ENCODE assay signal across 12 mouse cellular contexts in the genomic region with DNA sequence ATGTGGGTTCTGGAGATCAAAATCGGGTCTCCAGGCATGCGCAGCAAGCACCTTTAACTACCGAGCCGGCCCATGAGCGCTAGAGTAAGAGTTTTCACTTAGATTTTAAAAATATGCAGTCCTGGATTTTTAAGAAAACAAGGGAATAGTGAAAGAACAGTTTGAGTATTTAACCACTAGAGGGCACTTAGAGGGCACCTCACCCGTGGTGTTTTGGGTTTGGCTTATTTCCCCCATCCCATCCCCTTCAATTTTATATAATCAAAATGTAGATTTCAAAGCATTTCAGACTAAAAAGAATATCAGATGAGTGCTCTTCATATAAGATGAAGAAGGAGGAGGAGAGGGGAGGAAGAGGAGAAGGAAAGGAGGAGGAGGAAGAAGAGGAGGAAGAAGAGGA. TPM values are rescaled to one million over a fixed set of nuclear protein-coding genes. Genes with fewer than 3 reads are reported as not detected.
DNase-seq lines count a peak whose midpoint lies in the region; ATAC-seq and TF ChIP-seq lines count a peak whose summit lies in the region.
"Had no signal": no experiment of that assay in that cellular context is flagged by ENCODE, and none has a peak within 500 bp of the region (broad histone marks: within the 10 kb centered on the region; RNA-seq: fewer than 3 reads in every experiment).

No protein-coding gene starts in this region.

- no peak overlapping the region for H3K4me3 ChIP-seq in layer of hippocampus, adult 2 months
- H3K4me3 ChIP-seq in G1E (ENCODE audit: low read depth, low read length), result no peak overlapping the region
- H3K4me3 ChIP-seq: embryonic facial prominence, embryonic 15.5 days had no signal

- ATAC-seq in G1E (ENCODE audit: extremely low read depth, insufficient number of reproducible peaks, low FRiP score, poor library complexity, severe bottlenecking), result no peak
- ATAC-seq: inflammation-experienced regulatory T-cells, adult 6 months; midbrain, embryonic 16.5 days had no signal

- H3K4me1 ChIP-seq in G1E (ENCODE audit: insufficient read depth, low read depth, low read length), result no peaks in the 10 kb centered on the region
- H3K4me1 ChIP-seq: embryonic facial prominence, embryonic 15.5 days had no signal

- H3K36me3 ChIP-seq in G1E (replicated peaks), result no peaks in the 10 kb centered on the region
- H3K36me3 ChIP-seq: embryonic facial prominence, embryonic 15.5 days had no signal

- H3K27me3 ChIP-seq in G1E (ENCODE audit: insufficient read depth, low read length), result peaks cover 2% of the 10 kb centered on the region; the same call in 1 of the 2 replicates
- H3K27me3 ChIP-seq: embryonic facial prominence, embryonic 15.5 days had no signal

- no peak overlapping the region for H3K27ac ChIP-seq in layer of hippocampus, adult 2 months
- H3K27ac ChIP-seq: embryonic facial prominence, embryonic 15.5 days had no signal

- no peaks in the 10 kb centered on the region for H3K9me3 ChIP-seq in G1E (replicated peaks)
- H3K9me3 ChIP-seq: embryonic facial prominence, embryonic 15.5 days had no signal

- TF ChIP-seq CTCF in layer of hippocampus, adult 2 months (conservative IDR thresholded peaks at IDR 0.05), result peak; percentile 80
- no peak for TF ChIP-seq CTCF in G1E (IDR thresholded peaks at IDR 0.05; ENCODE audit: low read depth, low read length)

- DNase-seq in cerebellum, adult 9-10 months, result peak; percentile 66
- DNase-seq in cerebellum, adult 11 months, result no peak
- DNase-seq in layer of hippocampus, adult 2 months (ENCODE audit: low spot score in 2 of 2), result no peak
- no peak for DNase-seq in layer of hippocampus, adult 11-12 months (ENCODE audit: low spot score)
- DNase-seq in G1E (ENCODE audit: low spot score), result peak; percentile 6
- DNase-seq in induced T-regulatory cell, adult 2 months (ENCODE audit: low read depth), result peak; percentile 19
- no peak for DNase-seq in thymus, adult 18-20 months
- DNase-seq in layer of hippocampus, postnatal 36 days, result no peak
- DNase-seq: lung, adult 2 months had no signal

RNA-seq across cellular contexts. Expression of a gene that starts 22.0 kb away (rescaled TPM):
- total RNA-seq in layer of hippocampus, adult 2 months (2021), result 10 to 100 TPM; 71.1 to 74.4 TPM
- total RNA-seq in G1E (2014; fragmentation: Nextera tagmentation), result 194 and 222 TPM in 2 replicates
- 205 and 232 TPM in 2 replicates for total RNA-seq in G1E (2017)
- polyA plus RNA-seq in G1E (2012), result 7.2 and 14.1 TPM in 2 replicates
- 10 to 100 TPM; 67.0 to 68.8 TPM for total RNA-seq in layer of hippocampus, postnatal 36 days (2021)

RNA-seq across cellular contexts. Expression of a gene that starts 25.6 kb away (rescaled TPM):
- 10 to 100 TPM; 45.9 to 47.6 TPM for total RNA-seq in layer of hippocampus, adult 2 months (2021)
- total RNA-seq in G1E (2014; fragmentation: Nextera tagmentation) (6.8 TPM in 1 of 2 replicates, not detected in the other), G1E (2017) (0.06 and 0.11 TPM in 2 replicates)
- polyA plus RNA-seq in G1E (2012), result not detected in 2 replicates
- 10 to 100 TPM; 50.6 to 51.6 TPM for total RNA-seq in layer of hippocampus, postnatal 36 days (2021)
- polyA plus RNA-seq: inflammation-experienced regulatory T-cells, adult 6 months had no signal

Comparison
In these comparisons a context has a peak if more than half of its experiments do, and no peak if none do; other contexts are left out.
1. DNase-seq: peak in cerebellum, adult 9-10 months (single experiment), G1E (single experiment) and induced T-regulatory cell, adult 2 months (single experiment); none in cerebellum, adult 11 months (single experiment), layer of hippocampus, adult 2 months (0 of 2), layer of hippocampus, adult 11-12 months (single experiment), thymus, adult 18-20 months (0 of 2) and layer of hippocampus, postnatal 36 days (0 of 2).
2. RNA of a gene that starts 25.6 kb away (total RNA-seq): 50.6 to 51.6 TPM in layer of hippocampus, postnatal 36 days and 45.9 to 47.6 TPM in layer of hippocampus, adult 2 months; 0.06 to 6.8 TPM in G1E; every median in the first group is over 4 times any median in the second.